Mouse (Mus musculus) right cerebral cortex, postnatal 36 days (tissue): ENCODE measurements around the gene Sbk1.
A peak's percentile ranks its signal among the peaks of the same experiment; 100 is the strongest.

Experiments used
- DNase-seq, 2 experiments: peaks; one replicate each; pipeline ENCODE4 v3.0.0; 2022; ENCODE audit warnings: low spot score in 2 of 2, mixed read lengths in 1 of 2

Sbk1 gene

GRCm38 (mm10) chr7:126271712-126272683 lies at the start of gene Sbk1:
Gene Sbk1, plus strand, starts transcription at chr7:126272619.
- peak; percentile 87 to 89 for DNase-seq

DNA sequence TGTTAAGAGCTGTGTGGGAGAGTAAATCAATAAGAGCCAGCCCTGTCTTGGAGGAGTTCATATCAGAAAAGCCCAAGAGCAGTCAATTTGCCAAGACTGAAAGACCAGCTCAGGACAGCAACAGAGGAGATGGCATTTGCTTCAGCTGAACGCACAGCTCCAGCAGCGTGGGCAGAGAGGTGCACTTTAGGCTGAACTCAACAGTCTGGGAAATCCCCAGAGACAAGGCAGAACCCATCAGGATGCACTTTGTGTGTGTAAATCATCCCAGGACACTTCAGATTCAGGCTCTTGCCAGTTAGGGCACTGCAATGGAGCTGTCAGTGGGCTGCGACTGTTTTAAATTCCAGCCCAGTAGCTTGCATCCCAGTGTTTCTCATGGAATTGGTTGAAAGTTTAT lies 49.7 kb upstream of the Sbk1 start:
- no peak for DNase-seq

- no peak for DNase-seq
Observed at GRCm38 (mm10) chr7:126226136-126226535, 46.3 kb upstream of the Sbk1 start.

DNA sequence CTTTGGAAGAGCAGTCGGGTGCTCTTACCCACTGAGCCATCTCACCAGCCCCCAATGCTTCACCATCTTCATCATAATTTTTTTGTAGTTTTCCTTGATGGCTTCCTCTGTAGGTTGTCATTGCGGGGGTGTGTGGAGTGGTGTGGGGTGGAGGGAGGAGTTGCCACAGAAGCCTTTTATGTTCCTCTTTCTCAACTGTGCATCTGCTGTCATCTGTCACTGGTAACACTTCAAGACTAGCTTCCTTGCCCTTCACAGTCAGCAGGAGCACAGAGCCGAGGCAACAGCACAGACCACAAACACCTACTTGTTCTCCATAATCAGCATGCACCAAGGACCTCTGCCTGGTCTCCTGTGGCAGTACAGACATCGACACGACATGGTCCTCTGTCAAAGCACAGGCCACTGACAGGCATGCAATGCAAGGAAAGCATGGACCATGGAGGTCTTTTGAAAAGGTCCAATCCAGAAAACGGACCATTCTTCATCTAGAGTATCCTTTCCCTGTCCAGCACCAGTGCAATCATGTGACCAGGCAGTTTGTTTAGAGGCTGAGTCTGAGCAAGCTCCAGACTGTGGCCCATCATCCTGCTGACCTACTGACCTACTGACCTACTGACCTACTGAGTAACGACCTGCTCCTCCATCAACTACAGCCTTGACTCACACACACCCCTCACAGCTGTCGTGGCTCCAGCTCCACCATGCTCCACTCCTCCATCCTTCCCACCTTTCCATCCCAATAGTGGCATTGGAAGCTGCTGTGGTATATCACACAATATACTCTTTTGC lies 41.9 kb upstream of the Sbk1 start:
- DNase-seq = no peak

DNA sequence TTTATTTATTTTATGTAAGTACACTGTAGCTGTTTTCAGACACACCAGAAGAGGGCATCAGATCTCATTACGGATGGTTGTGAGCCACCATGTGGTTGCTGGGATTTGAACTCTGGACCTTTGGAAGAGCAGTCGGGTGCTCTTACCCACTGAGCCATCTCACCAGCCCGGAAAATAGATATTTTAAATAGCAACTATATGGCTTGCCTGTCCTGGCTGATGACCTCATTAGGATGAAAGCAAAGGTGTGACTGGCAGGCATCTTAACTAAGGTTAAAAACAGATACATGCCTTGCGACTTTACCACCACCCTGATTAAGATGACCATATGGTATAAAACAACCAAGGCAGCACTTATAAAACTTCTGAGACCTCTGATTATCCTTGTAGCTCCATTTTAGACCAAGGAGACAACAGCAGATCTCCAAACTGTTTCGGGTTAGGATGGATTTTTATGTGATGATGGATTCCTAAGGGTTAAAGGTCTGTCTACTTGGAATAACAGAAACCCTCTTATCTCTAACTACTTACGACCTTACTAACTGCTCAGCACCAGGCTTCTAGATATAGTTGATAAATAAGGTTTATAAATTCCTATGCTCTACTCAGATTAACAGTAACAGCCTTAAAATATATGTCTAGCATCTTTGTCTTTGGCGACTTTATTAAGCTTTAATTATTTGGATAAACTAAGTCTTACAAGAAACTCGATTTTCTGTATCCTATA lies 39.9 kb upstream of the Sbk1 start:
- no peak for DNase-seq

DNA sequence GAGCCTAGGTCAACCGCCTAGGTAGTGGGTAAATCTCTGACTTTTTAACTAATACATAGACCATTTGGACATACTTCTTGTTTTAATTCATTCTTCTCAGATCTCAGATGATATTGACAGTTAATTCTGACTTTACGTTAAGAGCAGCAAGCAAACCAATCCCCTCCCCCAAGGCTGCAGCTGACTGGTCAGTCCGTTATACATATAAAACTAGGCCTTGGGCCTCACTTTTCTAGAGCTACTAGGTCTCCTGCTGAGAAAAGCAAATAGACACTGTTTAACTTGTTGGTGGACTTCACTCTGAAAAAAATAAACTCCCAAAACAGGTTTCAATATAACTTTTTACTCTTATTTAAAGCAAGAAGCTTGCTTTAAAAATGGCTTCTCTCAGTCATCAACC lies 37.8 kb upstream of the Sbk1 start:
- DNase-seq = no peak

GRCm38 (mm10) chr7:126236083-126236793 lies 36.2 kb upstream of the Sbk1 start:
- peak; percentile 29 to 62 for DNase-seq

DNA sequence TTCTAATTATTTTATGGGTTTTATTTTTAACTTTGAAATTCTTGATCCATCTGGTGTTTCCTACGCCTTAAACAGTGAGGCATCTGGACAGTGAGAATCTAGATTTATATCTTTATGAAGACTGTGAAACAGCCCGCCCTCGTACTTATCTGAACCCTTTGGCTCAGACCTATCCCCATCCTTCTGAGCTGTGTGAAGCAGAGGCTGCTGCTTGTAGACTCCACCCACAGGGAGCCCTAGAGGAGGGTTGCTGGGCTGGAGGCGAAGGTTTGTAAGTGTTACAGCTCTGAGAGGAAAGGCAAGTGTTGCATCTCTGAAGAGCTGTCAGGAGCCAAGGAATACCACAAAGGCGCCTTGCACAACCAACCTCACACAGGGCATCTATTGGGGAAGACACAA lies 35.6 kb upstream of the Sbk1 start:
- DNase-seq = peak; percentile 51 to 68

- DNase-seq = no peak
Observed at GRCm38 (mm10) chr7:126240814-126241360, 31.5 kb upstream of the Sbk1 start.

DNA sequence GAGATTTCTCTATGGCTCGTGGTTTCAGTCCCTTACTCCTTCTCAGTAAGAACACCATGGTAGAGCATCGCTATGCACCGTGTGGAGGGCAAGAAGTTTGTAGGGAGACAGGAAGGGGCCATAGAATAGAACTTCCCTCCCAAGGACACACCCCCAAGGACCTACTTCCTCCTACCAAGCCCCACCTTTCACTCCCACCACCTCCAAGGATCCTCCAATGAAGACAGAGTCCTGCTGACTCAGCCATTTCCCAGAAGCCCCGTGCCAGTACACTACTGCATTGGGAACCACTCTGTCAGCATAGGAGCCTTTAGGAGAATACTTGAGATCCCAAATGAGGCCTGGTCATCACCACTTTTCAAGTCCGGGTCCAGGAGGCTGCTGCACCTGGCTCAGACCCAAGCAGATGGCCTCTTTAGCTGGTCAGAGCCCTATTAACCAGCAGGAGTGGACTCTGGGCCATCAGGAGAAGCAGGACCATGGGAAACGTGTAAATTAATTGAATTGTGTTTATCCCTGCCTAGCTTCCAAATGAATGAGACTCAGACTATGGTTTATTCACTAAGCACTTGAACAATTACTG lies 28.2 kb upstream of the Sbk1 start:
- DNase-seq = no peak

DNA sequence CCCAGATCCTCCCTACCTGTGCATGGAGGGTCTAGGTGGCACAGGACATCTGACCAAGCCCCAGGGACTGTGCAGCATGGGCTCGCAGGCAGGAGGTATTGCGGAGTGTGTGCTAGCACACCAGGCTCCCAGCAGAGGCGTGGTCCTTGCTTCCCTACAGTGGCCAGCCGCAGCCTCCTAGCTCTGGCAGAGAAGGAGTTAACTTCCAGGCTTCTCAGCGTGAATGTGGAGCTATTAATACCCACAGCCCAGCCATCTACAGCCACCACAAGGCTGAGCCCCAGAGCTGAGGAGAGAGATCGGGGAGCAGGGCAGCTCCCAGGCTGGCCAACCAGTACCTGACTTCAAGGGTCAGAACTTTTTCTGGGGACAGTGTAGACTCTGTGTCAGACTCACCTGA lies 24.3 kb upstream of the Sbk1 start:
- DNase-seq = no peak

GRCm38 (mm10) chr7:126248641-126249141 lies 23.7 kb upstream of the Sbk1 start:
- no peak for DNase-seq

GRCm38 (mm10) chr7:126249146-126249545 lies 23.3 kb upstream of the Sbk1 start:
- DNase-seq = no peak

DNA sequence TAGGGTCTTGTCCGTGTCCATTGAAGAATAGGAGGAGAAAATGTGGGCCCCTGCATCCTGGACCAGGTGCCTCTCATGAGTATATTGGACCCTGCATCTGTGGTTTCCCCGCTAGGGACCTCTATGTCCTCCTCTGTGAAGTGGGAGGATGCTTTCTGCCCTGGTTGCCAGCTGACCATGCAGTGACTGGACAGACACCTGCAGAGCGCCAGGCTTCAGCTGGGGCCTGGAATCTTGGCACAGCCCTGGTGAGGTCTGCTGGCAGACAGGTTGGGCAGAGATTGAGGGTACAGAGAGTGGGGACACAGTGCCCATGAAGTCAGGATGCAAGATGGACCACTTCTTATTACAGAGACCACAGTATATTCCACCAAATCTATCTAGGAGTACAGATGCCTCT lies 22.4 kb upstream of the Sbk1 start:
- DNase-seq = no peak

DNA sequence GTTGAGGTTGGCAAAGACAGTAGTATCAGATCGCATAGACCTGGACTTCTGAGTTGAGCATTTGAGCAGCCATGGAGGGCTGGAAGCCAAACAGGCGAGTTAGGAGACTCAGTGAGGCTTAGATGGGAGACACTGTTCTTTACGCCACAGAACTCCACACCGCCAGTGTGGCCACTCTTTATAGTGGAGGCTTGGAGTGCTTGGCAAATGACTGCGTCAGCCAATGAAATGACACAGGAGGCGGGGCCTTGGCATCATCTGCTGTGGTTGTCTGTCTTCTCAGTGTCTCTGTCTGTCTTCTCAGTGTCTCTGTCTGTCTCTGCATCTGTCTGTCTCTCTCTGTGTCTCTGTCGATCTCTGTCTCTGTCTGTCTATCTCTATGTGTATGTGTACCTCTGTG lies 21.9 kb upstream of the Sbk1 start:
- no peak for DNase-seq

GRCm38 (mm10) chr7:126251698-126252097 lies 20.7 kb upstream of the Sbk1 start:
- no peak for DNase-seq

GRCm38 (mm10) chr7:126252230-126252629 lies 20.2 kb upstream of the Sbk1 start:
- no peak for DNase-seq

DNA sequence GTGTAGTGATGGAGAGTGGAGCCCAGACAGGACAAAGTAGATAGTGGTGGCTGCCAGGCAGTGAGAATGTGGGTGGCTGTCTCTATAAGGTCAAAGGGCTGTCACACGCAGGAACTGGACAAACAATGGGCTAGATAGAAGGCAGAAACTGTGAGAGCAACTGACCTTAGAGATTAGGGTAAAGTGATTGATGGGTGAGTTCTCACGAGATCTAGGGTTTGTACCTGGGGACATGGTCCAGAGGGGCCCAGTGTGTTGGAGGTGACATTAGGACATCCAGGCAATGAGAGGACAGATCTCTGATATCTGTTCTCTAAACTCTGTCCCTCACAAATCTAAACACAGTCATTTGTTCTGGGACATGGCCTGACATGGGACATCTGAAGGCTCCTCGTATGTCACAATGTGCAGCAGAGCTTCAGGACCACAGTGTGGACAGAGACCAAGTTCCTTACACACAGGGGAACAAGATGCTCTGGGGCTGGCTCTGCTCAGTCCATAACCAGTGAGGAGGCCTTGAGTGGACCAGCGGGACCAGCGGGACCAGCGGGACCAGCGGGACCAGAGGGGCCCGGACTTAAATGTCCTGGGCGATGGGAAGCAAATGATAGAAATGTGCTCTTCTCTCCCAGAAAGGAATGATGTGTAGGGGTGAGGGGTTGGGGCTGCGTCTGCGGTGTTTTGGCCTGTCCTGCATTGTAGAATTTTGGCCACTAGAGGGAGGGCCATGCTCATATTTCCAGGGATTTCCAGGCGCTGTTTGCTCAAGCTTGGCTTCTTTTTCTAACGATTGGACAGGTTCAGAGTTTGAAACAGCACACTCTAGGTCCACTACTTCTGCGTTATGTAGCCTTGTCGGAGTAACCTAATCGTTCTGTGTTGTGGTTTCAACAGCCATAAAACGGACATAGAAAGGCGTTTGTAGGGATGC lies 11.9 kb upstream of the Sbk1 start:
- DNase-seq = peak in 1 of 2 experiments; percentile 45

GRCm38 (mm10) chr7:126261823-126262222 lies 10.6 kb upstream of the Sbk1 start:
- no peak for DNase-seq
